Mouse (Mus musculus) neural tube, embryonic 12.5 days (tissue): ENCODE data around the gene Dpyd. TPM values are rescaled to one million over a fixed set of nuclear protein-coding genes. Genes with fewer than 3 reads are reported as not detected.

ENCODE experiments used
- ATAC-seq: fragments of 200-750 bp; cut with Nextera tagmentation; 2 replicates; pipeline ENCODE4 v1.8.0; 2017; ENCODE audit warnings: low read depth, mild to moderate bottlenecking, moderate TSS enrichment, moderate library complexity; ENCODE audit not compliant: low FRiP score
- H3K27ac ChIP-seq: fragments of 300-500 bp; sonication (generic); 2 replicates; pipeline ENCODE4 v1.5.1; 2016
- H3K27me3 ChIP-seq: fragments of 300-500 bp; sonication (generic); replicated peaks from 2 replicates; pipeline ENCODE4 v1.6.1; 2016; ENCODE audit warnings: mild to moderate bottlenecking
- H3K36me3 ChIP-seq: fragments of 300-500 bp; sonication (generic); 2 replicates; pipeline ENCODE4 v1.6.1; 2016; ENCODE audit warnings: mild to moderate bottlenecking
- H3K4me1 ChIP-seq: fragments of 300-500 bp; sonication (generic); 2 replicates; pipeline ENCODE4 v1.6.1; 2016
- H3K4me2 ChIP-seq: fragments of 300-500 bp; sonication (generic); replicated peaks from 2 replicates; pipeline ENCODE4 v1.6.1; 2016; ENCODE audit warnings: mild to moderate bottlenecking
- H3K4me3 ChIP-seq: fragments of 300-500 bp; sonication (generic); 2 replicates; pipeline ENCODE4 v1.5.1; 2016
- H3K9ac ChIP-seq: fragments of 300-500 bp; sonication (generic); 2 replicates; pipeline ENCODE4 v1.6.1; 2016; ENCODE audit warnings: mild to moderate bottlenecking
- H3K9me3 ChIP-seq: fragments of 300-500 bp; sonication (generic); 2 replicates; pipeline ENCODE4 v1.6.1; 2016; ENCODE audit warnings: mild to moderate bottlenecking
- WGBS: fragments of 180-500 bp; shearing (Covaris S2); methylation state at CpG from one replicate; pipeline ENCODE4 v1.1.7; 2016; 5-methylcytosine and 5-hydroxymethylcytosine counted together
- polyA plus RNA-seq: library from polyadenylated mRNA; unstranded; fragments of >200 nt; fragmentation: Nextera tagmentation; extraction: Ambion mirVana; gene quantifications from 2 replicates; pipeline ENCODE4 v1.2.1, GENCODE M21; 2016

The Dpyd gene
- polyA plus RNA-seq, 1 experiment from 2014 or later: 6.5 TPM

GRCm38 (mm10) chr3:118753623-118754022 lies 191.7 kb downstream of the Dpyd start:
- ATAC-seq: no peak

GRCm38 (mm10) chr3:118756099-118756498 lies 194.2 kb downstream of the Dpyd start:
- 66% methylated on average over 1 of the region's 1 CpGs for WGBS
- H3K36me3 ChIP-seq: no peaks in the 10 kb centered on the region
- no peak overlapping the region for H3K27ac ChIP-seq
- H3K9me3 ChIP-seq: no peaks in the 10 kb centered on the region
- no peak overlapping the region for H3K4me3 ChIP-seq
- no peaks in the 10 kb centered on the region for H3K27me3 ChIP-seq
- no peak overlapping the region for H3K4me2 ChIP-seq
- H3K4me1 ChIP-seq: no peaks in the 10 kb centered on the region
- no peak overlapping the region for H3K9ac ChIP-seq
- ATAC-seq: no peak

More at GRCm38 (mm10) chr3:118753623-118754022, 191.7 kb downstream of the Dpyd start:
- WGBS: 85% methylated on average over 2 of the region's 2 CpGs
- Histone ChIP-seq H3K9me3 (no peaks in the 10 kb centered on the region), H3K27me3 (no peaks in the 10 kb centered on the region), H3K9ac (no peak overlapping the region), H3K36me3 (no peaks in the 10 kb centered on the region), H3K4me2 (no peak overlapping the region), H3K27ac (no peak overlapping the region), H3K4me1 (no peaks in the 10 kb centered on the region), H3K4me3 (no peak overlapping the region)

- Histone ChIP-seq H3K27me3 (no peaks in the 10 kb centered on the region), H3K9ac (no peak overlapping the region), H3K36me3 (no peaks in the 10 kb centered on the region), H3K4me1 (no peaks in the 10 kb centered on the region), H3K9me3 (no peaks in the 10 kb centered on the region), H3K4me2 (no peak overlapping the region), H3K27ac (no peak overlapping the region), H3K4me3 (no peak overlapping the region)
- 80% methylated on average over 1 of the region's 1 CpGs for WGBS
- no peak for ATAC-seq
Measured at GRCm38 (mm10) chr3:118812885-118813284, 251.0 kb downstream of the Dpyd start.

GRCm38 (mm10) chr3:118850613-118851527 lies 288.9 kb downstream of the Dpyd start:
- Histone ChIP-seq H3K9ac (no peak overlapping the region), H3K36me3 (no peaks in the 10 kb centered on the region), H3K27ac (no peak overlapping the region), H3K9me3 (no peaks in the 10 kb centered on the region), H3K4me1 (no peaks in the 10 kb centered on the region), H3K27me3 (no peaks in the 10 kb centered on the region), H3K4me3 (no peak overlapping the region), H3K4me2 (no peak overlapping the region)
- ATAC-seq: no peak
- 47% methylated on average over 4 of the region's 4 CpGs for WGBS

- Histone ChIP-seq H3K9me3 (no peaks in the 10 kb centered on the region), H3K4me1 (no peaks in the 10 kb centered on the region), H3K9ac (no peak overlapping the region), H3K4me2 (no peak overlapping the region), H3K27ac (no peak overlapping the region), H3K36me3 (no peaks in the 10 kb centered on the region), H3K4me3 (no peak overlapping the region), H3K27me3 (no peaks in the 10 kb centered on the region)
- WGBS: 89% methylated on average over 5 of the region's 5 CpGs
- ATAC-seq: no peak
Measured at GRCm38 (mm10) chr3:118852711-118853110, 290.8 kb downstream of the Dpyd start.

GRCm38 (mm10) chr3:118855411-118855810 lies 293.5 kb downstream of the Dpyd start:
- Histone ChIP-seq H3K9me3 (no peaks in the 10 kb centered on the region), H3K4me2 (no peak overlapping the region), H3K36me3 (no peaks in the 10 kb centered on the region), H3K4me3 (no peak overlapping the region), H3K27me3 (no peaks in the 10 kb centered on the region), H3K27ac (no peak overlapping the region), H3K4me1 (no peaks in the 10 kb centered on the region), H3K9ac (no peak overlapping the region)
- 69% methylated on average over 7 of the region's 7 CpGs for WGBS
- ATAC-seq: peak; percentile 48; the same call in 1 of the 2 replicates

- Histone ChIP-seq H3K9ac (no peak overlapping the region), H3K4me2 (no peak overlapping the region), H3K27me3 (no peaks in the 10 kb centered on the region), H3K4me3 (no peak overlapping the region), H3K27ac (no peak overlapping the region), H3K9me3 (no peaks in the 10 kb centered on the region), H3K36me3 (no peaks in the 10 kb centered on the region), H3K4me1 (no peaks in the 10 kb centered on the region)
- ATAC-seq: no peak
- 83% methylated on average over 10 of the region's 10 CpGs for WGBS
Measured at GRCm38 (mm10) chr3:118869113-118870107, 307.5 kb downstream of the Dpyd start.

GRCm38 (mm10) chr3:118875871-118876270 lies 313.9 kb downstream of the Dpyd start:
- H3K9ac ChIP-seq: no peak overlapping the region
- H3K4me1 ChIP-seq: no peaks in the 10 kb centered on the region
- 80% methylated on average over 2 of the region's 2 CpGs for WGBS
- H3K27me3 ChIP-seq: no peaks in the 10 kb centered on the region
- no peaks in the 10 kb centered on the region for H3K36me3 ChIP-seq
- no peaks in the 10 kb centered on the region for H3K9me3 ChIP-seq
- no peak overlapping the region for H3K4me3 ChIP-seq
- H3K27ac ChIP-seq: no peak overlapping the region
- H3K4me2 ChIP-seq: no peak overlapping the region
- ATAC-seq: no peak

GRCm38 (mm10) chr3:118899036-118899435 lies 337.1 kb downstream of the Dpyd start:
- no peak overlapping the region for H3K4me2 ChIP-seq
- H3K36me3 ChIP-seq: no peaks in the 10 kb centered on the region
- 86% methylated on average over 11 of the region's 11 CpGs for WGBS
- H3K9me3 ChIP-seq: no peaks in the 10 kb centered on the region
- no peak for ATAC-seq
- no peak overlapping the region for H3K9ac ChIP-seq
- no peaks in the 10 kb centered on the region for H3K4me1 ChIP-seq
- H3K27ac ChIP-seq: no peak overlapping the region
- no peaks in the 10 kb centered on the region for H3K27me3 ChIP-seq
- no peak overlapping the region for H3K4me3 ChIP-seq

- no peaks in the 10 kb centered on the region for H3K27me3 ChIP-seq
- 94% methylated on average over 2 of the region's 2 CpGs for WGBS
- H3K4me3 ChIP-seq: no peak overlapping the region
- no peaks in the 10 kb centered on the region for H3K4me1 ChIP-seq
- no peaks in the 10 kb centered on the region for H3K9me3 ChIP-seq
- no peak overlapping the region for H3K4me2 ChIP-seq
- H3K36me3 ChIP-seq: no peaks in the 10 kb centered on the region
- ATAC-seq: no peak
- H3K27ac ChIP-seq: no peak overlapping the region
- H3K9ac ChIP-seq: no peak overlapping the region
Measured at GRCm38 (mm10) chr3:118991312-118991711, 429.4 kb downstream of the Dpyd start.

GRCm38 (mm10) chr3:118991793-118992192 lies 429.9 kb downstream of the Dpyd start:
- Histone ChIP-seq H3K27ac (no peak overlapping the region), H3K4me3 (no peak overlapping the region), H3K4me1 (no peaks in the 10 kb centered on the region), H3K4me2 (no peak overlapping the region), H3K36me3 (no peaks in the 10 kb centered on the region), H3K9ac (no peak overlapping the region), H3K9me3 (no peaks in the 10 kb centered on the region), H3K27me3 (no peaks in the 10 kb centered on the region)
- ATAC-seq: no peak
- whole genome bisulfite sequencing: 86% methylated on average over 4 of the region's 4 CpGs

- no peaks in the 10 kb centered on the region for H3K4me1 ChIP-seq
- H3K36me3 ChIP-seq: no peaks in the 10 kb centered on the region
- H3K9me3 ChIP-seq: no peaks in the 10 kb centered on the region
- H3K9ac ChIP-seq: no peak overlapping the region
- H3K27ac ChIP-seq: no peak overlapping the region
- no peak overlapping the region for H3K4me3 ChIP-seq
- H3K4me2 ChIP-seq: no peak overlapping the region
- WGBS: 66% methylated on average over 7 of the region's 7 CpGs
- ATAC-seq: no peak
- H3K27me3 ChIP-seq: no peaks in the 10 kb centered on the region
Measured at GRCm38 (mm10) chr3:119021255-119021654, 459.3 kb downstream of the Dpyd start.
